Mouse (Mus musculus): ENCODE measurements around the gene Il1f9. TPM values are rescaled to one million over a fixed set of nuclear protein-coding genes. Genes with fewer than 3 reads are reported as not detected.

Il1f9 gene
- polyA plus RNA-seq, 1 experiment from 2014 or later: not detected

Other genes starting within 250 kb of the Il1f9 start
- 1.2 and 1.3 TPM in 2 replicates for gene Hnmt, start 137.1 kb upstream of the Il1f9 start, polyA plus RNA-seq (2015; fragmentation: Nextera tagmentation; extraction: Ambion mirVana)
- gene Tbpl2, start 89.9 kb upstream of the Il1f9 start, polyA plus RNA-seq (2015; fragmentation: Nextera tagmentation; extraction: Ambion mirVana): not detected in 2 replicates
- not detected in 2 replicates for gene Il1f8, start 33.3 kb upstream of the Il1f9 start, polyA plus RNA-seq (2015; fragmentation: Nextera tagmentation; extraction: Ambion mirVana)
- not detected in 2 replicates for gene Il1f6, start 28.9 kb downstream of the Il1f9 start, polyA plus RNA-seq (2015; fragmentation: Nextera tagmentation; extraction: Ambion mirVana)
- gene Il1f5, start 90.5 kb downstream of the Il1f9 start, polyA plus RNA-seq (2015; fragmentation: Nextera tagmentation; extraction: Ambion mirVana): 0.34 TPM in 1 of 2 replicates, not detected in the other
- gene Il1f10, start 104.7 kb downstream of the Il1f9 start, polyA plus RNA-seq (2015; fragmentation: Nextera tagmentation; extraction: Ambion mirVana): not detected in 2 replicates
- 0.19 and 1.0 TPM in 2 replicates for gene Il1rn, start 150.4 kb downstream of the Il1f9 start, polyA plus RNA-seq (2015; fragmentation: Nextera tagmentation; extraction: Ambion mirVana)
- 2.3 and 3.4 TPM in 2 replicates for gene Psd4, start 181.1 kb downstream of the Il1f9 start, polyA plus RNA-seq (2015; fragmentation: Nextera tagmentation; extraction: Ambion mirVana)

Data from lung, embryonic 16.5 days (tissue).